Mouse (Mus musculus): ENCODE data around the gene Gstp3.

- no peak for TF ChIP-seq POLR2AphosphoS5 (IDR thresholded peaks at IDR 0.05; ENCODE audit: insufficient replicate concordance, low read depth, low read length)
- no peak for TF ChIP-seq CTCF (IDR thresholded peaks at IDR 0.05; ENCODE audit: low read depth, low read length)
- TF ChIP-seq GATA1 (IDR thresholded peaks at IDR 0.05; ENCODE audit: borderline replicate concordance, low read length): no peak
- TF ChIP-seq TAL1 (conservative IDR thresholded peaks at IDR 0.05; ENCODE audit: low read depth, low read length): no peak
Observed at GRCm38 (mm10) chr19:4015635-4016034, 43.7 kb downstream of the Gstp3 start.

All from G1E (cell line).